Mouse (Mus musculus) limb, embryonic 15.5 days (tissue): ENCODE measurements at regions not wholly inside any gene's neighbourhood (a gene's known extent, or its start where the extent isn't known, plus 50 kb on each side); places are given as distances from the start of the nearest gene placed in this dataset.
A peak's percentile ranks its signal among the peaks of the same experiment; 100 is the strongest.

Experiments
- ATAC-seq: fragments of 200-750 bp; cut with Nextera tagmentation; 2 replicates; pipeline ENCODE4 v1.8.0; 2017; ENCODE audit warnings: low read depth, moderate TSS enrichment; ENCODE audit not compliant: insufficient number of reproducible peaks, low FRiP score, low TSS enrichment
- H3K27ac ChIP-seq: fragments of 300-500 bp; sonication (generic); 2 replicates; pipeline ENCODE4 v1.5.1; 2015; ENCODE audit warnings: moderate library complexity, mild to moderate bottlenecking, inconsistent platforms
- H3K27me3 ChIP-seq: fragments of 300-500 bp; sonication (generic); 2 replicates; pipeline ENCODE4 v1.6.1; 2015; ENCODE audit warnings: inconsistent platforms
- H3K36me3 ChIP-seq: fragments of 300-500 bp; sonication (generic); 2 replicates; pipeline ENCODE4 v1.6.1; 2015; ENCODE audit warnings: inconsistent platforms
- H3K4me1 ChIP-seq: fragments of 300-500 bp; sonication (generic); 2 replicates; pipeline ENCODE4 v1.6.1; 2015; ENCODE audit warnings: inconsistent platforms
- H3K4me2 ChIP-seq: fragments of 300-500 bp; sonication (generic); 2 replicates; pipeline ENCODE4 v1.6.1; 2015; ENCODE audit warnings: mild to moderate bottlenecking, inconsistent platforms
- H3K4me3 ChIP-seq: fragments of 300-500 bp; sonication (generic); 2 replicates; pipeline ENCODE4 v1.5.1; 2015; ENCODE audit warnings: mild to moderate bottlenecking, inconsistent platforms
- H3K9ac ChIP-seq: fragments of 300-500 bp; sonication (generic); 2 replicates; pipeline ENCODE4 v1.6.1; 2015; ENCODE audit warnings: inconsistent platforms
- H3K9me3 ChIP-seq: fragments of 300-500 bp; sonication (generic); 2 replicates; pipeline ENCODE4 v1.6.1; 2016; ENCODE audit warnings: inconsistent platforms
- WGBS: fragments of 180-500 bp; shearing (Covaris S2); methylation state at CpG from one replicate; pipeline ENCODE4 v1.1.7; 2015; 5-methylcytosine and 5-hydroxymethylcytosine counted together

DNA sequence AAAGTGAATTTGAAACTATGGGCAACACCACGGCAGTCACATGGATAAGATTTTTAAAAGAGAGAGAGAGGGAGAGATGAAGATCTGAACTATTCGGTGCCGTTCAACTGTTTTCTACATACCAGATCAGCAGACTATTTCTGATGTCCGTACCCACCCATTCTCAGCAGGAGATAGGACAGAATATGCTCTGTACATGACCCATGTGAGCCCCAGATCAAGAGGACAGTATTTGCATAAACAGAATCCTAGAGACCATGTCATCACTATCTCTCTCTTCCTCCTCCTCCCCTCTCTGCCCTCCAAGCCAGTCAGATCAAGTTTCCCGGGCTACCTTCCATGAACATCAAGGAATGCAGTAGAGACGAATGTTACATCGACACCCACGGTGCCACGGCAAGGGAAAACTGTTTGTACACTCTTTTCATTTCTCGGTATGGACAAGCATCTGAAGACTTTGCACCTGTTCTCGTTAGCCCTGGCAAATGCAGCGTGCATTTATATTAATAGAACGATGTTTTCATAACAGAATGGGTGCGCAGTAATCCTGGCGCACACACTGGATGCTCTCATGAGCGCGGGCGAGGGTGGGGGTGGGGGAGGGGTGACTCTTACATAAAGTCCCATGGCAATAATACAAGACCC lies 177.7 kb downstream of the Rps12 start:
- 69% methylated on average over 18 of the region's 18 CpGs for WGBS
- no peak overlapping the region for H3K4me2 ChIP-seq
- no peaks in the 10 kb centered on the region for H3K27me3 ChIP-seq
- H3K36me3 ChIP-seq: no peaks in the 10 kb centered on the region
- H3K9me3 ChIP-seq: no peaks in the 10 kb centered on the region
- peaks cover 10% of the 10 kb centered on the region for H3K4me1 ChIP-seq
- H3K9ac ChIP-seq: no peak overlapping the region
- no peak overlapping the region for H3K4me3 ChIP-seq
- peak; percentile 40; the same call in 1 of the 2 replicates for ATAC-seq
- H3K27ac ChIP-seq: no peak overlapping the region

DNA sequence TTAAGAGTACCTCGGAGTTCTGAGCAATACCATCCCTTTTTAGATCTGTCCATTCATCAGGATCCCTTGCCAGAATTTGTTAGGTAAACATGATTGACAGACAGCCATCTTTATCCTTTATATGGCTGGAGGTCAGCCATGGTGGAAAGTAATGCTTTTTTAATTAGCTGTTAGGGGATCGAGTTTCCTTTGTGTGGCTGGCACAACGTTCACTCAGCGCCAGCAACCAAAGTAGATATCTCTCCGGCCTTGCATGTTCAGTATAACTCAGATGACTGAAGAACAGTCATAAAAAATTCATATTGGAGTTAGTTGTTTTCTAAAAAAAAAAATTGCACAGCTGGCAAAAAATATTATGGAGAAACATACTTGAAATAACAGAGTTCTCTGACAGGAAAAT lies 186.4 kb downstream of the Rps12 start:
- peaks cover 9% of the 10 kb centered on the region for H3K4me1 ChIP-seq
- no peaks in the 10 kb centered on the region for H3K9me3 ChIP-seq
- no peak overlapping the region for H3K27ac ChIP-seq
- no peaks in the 10 kb centered on the region for H3K36me3 ChIP-seq
- no peak for ATAC-seq
- no peak overlapping the region for H3K4me2 ChIP-seq
- H3K27me3 ChIP-seq: no peaks in the 10 kb centered on the region
- no peak overlapping the region for H3K9ac ChIP-seq
- WGBS: 18% methylated on average over 5 of the region's 5 CpGs
- H3K4me3 ChIP-seq: no peak overlapping the region

DNA sequence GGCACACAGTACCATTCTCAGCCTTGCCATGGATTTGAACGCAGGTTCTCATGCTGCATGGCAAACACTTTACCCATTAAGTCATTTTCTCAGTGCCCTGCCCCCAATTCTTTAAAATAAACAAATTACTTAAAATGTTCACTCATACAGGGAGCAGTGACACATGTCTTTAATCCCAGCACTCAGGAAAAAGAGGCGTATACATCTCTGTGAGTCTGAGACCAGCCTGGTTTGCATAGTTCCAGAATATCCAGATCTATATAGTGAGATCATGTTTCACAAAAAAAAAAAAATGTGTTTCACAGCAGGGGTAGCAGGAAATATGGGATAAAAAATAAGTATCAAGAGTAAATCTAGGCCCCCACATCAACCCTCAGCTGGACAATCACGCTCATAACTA lies 191.5 kb downstream of the Rps12 start:
- Histone ChIP-seq H3K4me3 (no peak overlapping the region), H3K36me3 (no peaks in the 10 kb centered on the region), H3K9ac (no peak overlapping the region), H3K27ac (no peak overlapping the region), H3K4me2 (no peak overlapping the region), H3K9me3 (no peaks in the 10 kb centered on the region), H3K4me1 (peaks cover 2% of the 10 kb centered on the region), H3K27me3 (no peaks in the 10 kb centered on the region)
- WGBS: 61% methylated on average over 3 of the region's 3 CpGs
- no peak for ATAC-seq

DNA sequence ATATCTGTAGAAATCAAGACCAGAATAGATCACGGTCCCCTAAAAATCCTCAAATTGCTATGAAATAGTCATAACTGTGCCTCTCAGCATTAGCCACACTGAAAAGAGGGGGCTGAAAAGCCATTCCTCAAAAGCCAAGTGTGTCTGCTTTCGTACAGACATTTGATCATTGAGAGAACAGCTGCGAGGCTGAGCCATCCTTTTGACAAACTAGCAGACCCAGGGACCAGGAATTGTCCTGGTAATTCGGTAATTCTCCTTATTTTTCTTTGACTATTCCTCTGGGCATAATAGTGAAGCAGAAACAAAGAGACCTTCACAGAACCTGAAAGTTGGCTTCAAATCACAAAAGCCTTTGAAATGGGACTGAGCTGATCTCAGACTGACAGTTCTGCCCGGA lies 206.8 kb downstream of the Rps12 start:
- Histone ChIP-seq H3K36me3 (no peaks in the 10 kb centered on the region), H3K9me3 (no peaks in the 10 kb centered on the region), H3K4me3 (no peak overlapping the region), H3K27me3 (no peaks in the 10 kb centered on the region), H3K27ac (no peak overlapping the region), H3K9ac (no peak overlapping the region), H3K4me1 (no peaks in the 10 kb centered on the region), H3K4me2 (no peak overlapping the region)
- WGBS: 62% methylated on average over 5 of the region's 5 CpGs
- no peak for ATAC-seq

DNA sequence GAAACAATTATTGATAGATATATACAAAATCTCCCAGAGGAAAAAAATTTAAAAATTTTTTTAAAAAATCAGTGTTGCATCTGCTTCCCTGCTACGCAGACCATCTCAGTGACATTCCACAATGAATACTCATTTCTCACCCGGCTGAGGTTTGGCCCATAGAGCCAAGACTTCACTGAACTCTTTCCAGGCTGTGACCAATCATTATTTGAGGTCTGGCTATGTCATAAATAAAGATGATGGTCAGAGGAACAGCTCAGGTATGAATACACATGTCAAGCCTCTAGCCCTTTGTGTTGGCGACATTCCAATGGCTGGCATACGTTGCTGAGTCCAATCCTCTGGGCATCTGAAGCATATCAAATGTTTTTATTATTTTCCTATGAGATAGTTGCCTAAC lies 216.1 kb downstream of the Rps12 start:
- Histone ChIP-seq H3K27ac (no peak overlapping the region), H3K9ac (no peak overlapping the region), H3K9me3 (no peaks in the 10 kb centered on the region), H3K27me3 (no peaks in the 10 kb centered on the region), H3K4me2 (no peak overlapping the region), H3K4me1 (no peaks in the 10 kb centered on the region), H3K36me3 (no peaks in the 10 kb centered on the region), H3K4me3 (no peak overlapping the region)
- 76% methylated on average over 4 of the region's 4 CpGs for WGBS
- ATAC-seq: no peak

DNA sequence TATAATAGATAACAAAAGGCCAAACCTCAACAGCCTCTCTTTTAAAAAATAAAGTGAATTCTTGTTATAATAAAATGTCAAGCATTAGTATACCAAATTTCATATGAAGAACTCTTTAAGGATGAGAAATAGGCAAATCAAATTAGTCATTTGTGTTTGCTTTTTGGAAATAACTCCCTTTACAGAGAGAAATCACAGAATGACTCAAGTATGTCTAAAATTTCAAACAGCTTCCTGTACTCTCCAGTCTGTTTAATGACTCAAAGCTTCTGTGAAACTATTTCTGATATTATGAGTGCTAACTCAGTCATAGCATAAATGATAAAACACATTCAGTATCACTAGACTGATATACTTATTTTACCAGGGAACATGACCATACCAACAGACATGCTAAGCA lies 217.7 kb downstream of the Rps12 start:
- Histone ChIP-seq H3K27me3 (no peaks in the 10 kb centered on the region), H3K4me3 (no peak overlapping the region)
- ATAC-seq: no peak

DNA sequence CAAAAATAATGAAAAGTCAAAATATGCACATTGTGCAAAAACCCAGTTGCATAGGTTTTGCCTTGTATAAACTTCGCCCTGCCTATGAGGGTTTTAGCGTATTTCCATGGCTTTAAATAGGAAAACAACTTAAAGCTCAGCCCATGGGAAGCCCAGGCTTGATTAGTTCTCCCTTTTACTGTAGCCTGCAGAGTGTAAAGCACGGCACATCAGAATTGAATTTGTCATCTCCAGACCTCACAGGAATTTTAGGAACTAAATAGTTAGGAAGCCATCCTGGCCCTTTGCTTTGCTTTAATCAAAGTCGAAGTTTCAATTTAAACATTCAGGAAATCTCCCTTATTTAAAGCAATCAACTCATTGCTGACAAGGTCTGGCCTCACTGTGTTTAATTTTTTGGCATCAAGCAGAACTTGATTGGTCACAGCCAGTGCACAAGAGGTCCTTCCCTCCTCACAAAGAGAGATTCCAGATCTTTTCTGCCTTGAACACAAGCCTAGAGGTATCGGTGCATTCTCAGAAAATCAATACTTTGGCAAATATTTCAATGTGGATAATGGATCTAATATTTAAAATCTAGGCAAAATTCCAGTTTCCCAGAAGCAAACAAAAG lies 211.8 kb upstream of the Eya4 start:
- H3K27ac ChIP-seq: no peak overlapping the region
- H3K36me3 ChIP-seq: no peaks in the 10 kb centered on the region
- no peaks in the 10 kb centered on the region for H3K27me3 ChIP-seq
- ATAC-seq: no peak
- 63% methylated on average over 5 of the region's 5 CpGs for WGBS
- H3K4me1 ChIP-seq: no peaks in the 10 kb centered on the region
- H3K4me2 ChIP-seq: no peak overlapping the region
- H3K4me3 ChIP-seq: no peak overlapping the region
- H3K9ac ChIP-seq: no peak overlapping the region
- H3K9me3 ChIP-seq: no peaks in the 10 kb centered on the region

More for the DNA sequence above, 217.7 kb downstream of the Rps12 start:
- no peaks in the 10 kb centered on the region for H3K9me3 ChIP-seq
- H3K27ac ChIP-seq: no peak overlapping the region
- no peak overlapping the region for H3K4me2 ChIP-seq
- no peaks in the 10 kb centered on the region for H3K4me1 ChIP-seq
- H3K9ac ChIP-seq: no peak overlapping the region
- no peaks in the 10 kb centered on the region for H3K36me3 ChIP-seq

DNA sequence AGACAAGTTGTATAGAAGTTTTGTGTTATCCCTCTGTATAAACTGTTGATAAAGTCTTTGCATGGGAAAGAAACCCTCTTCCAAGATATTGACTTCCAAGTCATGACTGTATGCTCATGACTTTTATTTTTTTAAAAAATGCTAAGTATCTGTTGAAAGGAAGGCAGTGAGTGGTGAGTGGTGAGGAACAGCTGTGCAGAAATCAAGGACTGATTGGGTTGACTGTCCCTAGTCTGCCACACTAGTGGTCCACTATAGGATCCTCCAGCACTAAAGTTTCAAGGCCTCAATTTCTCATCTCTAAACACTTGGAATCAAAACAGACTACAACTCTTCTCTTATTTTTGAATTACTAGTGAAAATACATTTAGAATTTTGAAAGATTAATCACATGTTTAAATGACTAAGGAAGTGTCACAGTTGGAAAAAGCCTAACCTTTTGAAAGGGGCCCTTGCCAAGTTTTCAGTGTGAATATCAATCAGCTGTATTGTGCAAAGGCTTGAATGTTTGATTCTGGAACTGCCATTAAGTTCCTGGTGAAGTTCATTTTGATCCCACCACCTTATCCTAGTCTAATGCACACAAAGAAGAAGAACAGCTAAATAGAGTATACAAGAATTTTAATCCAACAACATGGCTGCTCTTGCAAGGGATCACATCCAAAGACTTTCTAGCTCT lies 209.5 kb upstream of the Eya4 start:
- Histone ChIP-seq H3K9ac (no peak overlapping the region), H3K36me3 (no peaks in the 10 kb centered on the region)

DNA sequence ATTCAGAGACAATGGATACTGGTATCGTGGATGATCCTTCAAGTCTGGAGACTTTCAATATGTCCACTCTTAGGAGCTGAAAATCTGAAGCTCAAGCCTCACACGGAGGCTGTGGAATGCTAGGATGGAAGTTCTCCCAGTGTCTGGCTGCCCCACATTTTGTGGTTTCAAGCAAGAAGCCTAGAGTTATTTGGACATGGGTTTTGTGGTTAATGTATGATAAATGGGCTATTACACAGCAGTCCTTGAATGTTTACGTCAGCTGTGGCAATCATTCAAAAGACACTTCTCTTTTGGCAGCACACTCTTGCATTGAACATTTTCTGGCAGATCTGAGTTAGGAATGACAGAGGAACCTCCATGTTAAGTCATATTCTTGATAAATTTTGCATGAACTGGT lies 207.2 kb upstream of the Eya4 start:
- no peaks in the 10 kb centered on the region for H3K9me3 ChIP-seq
- no peak overlapping the region for H3K27ac ChIP-seq
- H3K27me3 ChIP-seq: no peaks in the 10 kb centered on the region
- 58% methylated on average over 3 of the region's 3 CpGs for whole genome bisulfite sequencing
- no peak overlapping the region for H3K4me2 ChIP-seq
- H3K9ac ChIP-seq: no peak overlapping the region
- no peak overlapping the region for H3K4me3 ChIP-seq
- H3K36me3 ChIP-seq: no peaks in the 10 kb centered on the region
- H3K4me1 ChIP-seq: no peaks in the 10 kb centered on the region
- ATAC-seq: no peak

More for the DNA sequence above, 209.5 kb upstream of the Eya4 start:
- H3K4me2 ChIP-seq: no peak overlapping the region
- ATAC-seq: no peak
- no peak overlapping the region for H3K27ac ChIP-seq
- H3K27me3 ChIP-seq: no peaks in the 10 kb centered on the region
- no peak overlapping the region for H3K4me3 ChIP-seq
- H3K4me1 ChIP-seq: no peaks in the 10 kb centered on the region
- H3K9me3 ChIP-seq: no peaks in the 10 kb centered on the region

DNA sequence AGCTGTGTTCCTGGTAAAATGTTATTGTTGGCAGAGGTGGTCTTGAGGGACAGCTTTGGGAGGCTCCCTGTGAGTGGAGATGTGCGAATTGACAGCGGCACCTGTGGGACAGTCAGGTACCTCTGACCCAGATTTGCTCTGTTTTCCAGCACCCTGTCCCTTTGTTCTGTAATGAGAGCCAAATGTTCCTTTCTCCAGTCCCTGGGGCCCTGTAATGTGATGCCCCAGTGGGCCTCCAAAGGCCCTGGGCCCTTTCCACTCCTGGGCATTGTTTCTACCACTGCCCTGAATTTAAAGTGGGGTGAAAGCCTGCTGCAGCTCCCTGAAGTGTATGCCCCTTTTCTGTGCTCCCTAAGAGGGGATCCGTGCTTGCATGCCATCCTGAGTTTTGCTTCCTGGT lies 198.6 kb upstream of the Eya4 start:
- no peaks in the 10 kb centered on the region for H3K36me3 ChIP-seq
- H3K4me3 ChIP-seq: no peak overlapping the region
- 27% methylated on average over 3 of the region's 3 CpGs for WGBS
- peaks cover 17% of the 10 kb centered on the region for H3K4me1 ChIP-seq
- no peak overlapping the region for H3K4me2 ChIP-seq
- ATAC-seq: no peak
- H3K27me3 ChIP-seq: no peaks in the 10 kb centered on the region
- no peaks in the 10 kb centered on the region for H3K9me3 ChIP-seq
- H3K9ac ChIP-seq: no peak overlapping the region
- H3K27ac ChIP-seq: no peak overlapping the region

DNA sequence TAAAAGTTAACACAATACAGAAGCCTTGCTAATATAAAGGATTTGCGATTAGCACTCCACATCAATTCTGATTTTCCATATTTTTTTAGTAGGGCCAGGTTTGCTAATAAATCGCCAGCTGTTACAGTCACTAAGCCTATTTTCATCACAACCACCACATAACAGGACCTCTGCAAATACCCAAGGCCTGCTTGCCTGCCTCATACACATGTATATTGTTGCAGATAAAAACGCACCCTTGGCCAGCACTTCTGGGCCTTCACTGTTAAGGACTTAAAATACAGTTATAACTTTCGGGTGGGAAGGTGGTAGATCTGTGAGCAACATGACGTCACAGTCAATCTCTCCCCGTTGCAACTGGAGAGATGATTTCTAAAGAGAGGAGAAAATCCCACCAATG lies 197.7 kb upstream of the Eya4 start:
- peak overlapping the region; percentile 76 for H3K27ac ChIP-seq

DNA sequence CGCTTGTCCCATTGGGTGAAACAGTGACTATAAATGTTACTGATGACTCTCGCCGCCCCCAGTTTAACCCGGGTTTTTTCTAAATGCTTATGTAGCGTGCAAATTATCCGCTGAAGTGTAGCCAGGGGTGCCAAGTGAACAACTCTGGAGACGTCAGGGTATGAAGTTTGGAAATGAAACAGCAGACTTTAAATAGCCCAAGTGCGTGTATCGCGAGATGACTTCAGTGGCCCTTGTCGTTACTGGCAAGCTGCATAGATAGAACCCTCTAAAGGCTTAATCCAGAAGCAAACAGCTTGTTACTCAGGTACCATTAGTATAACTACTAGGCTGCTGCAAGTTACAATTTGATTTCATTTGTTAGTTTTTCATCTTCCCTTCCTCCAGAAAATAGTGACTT lies 192.1 kb upstream of the Eya4 start:
- Histone ChIP-seq H3K9ac (no peak overlapping the region), H3K27me3 (no peaks in the 10 kb centered on the region), H3K9me3 (no peaks in the 10 kb centered on the region), H3K4me3 (no peak overlapping the region), H3K27ac (no peak overlapping the region), H3K4me1 (no peaks in the 10 kb centered on the region), H3K4me2 (no peak overlapping the region), H3K36me3 (no peaks in the 10 kb centered on the region)
- no peak for ATAC-seq
- 70% methylated on average over 11 of the region's 11 CpGs for WGBS

More for the DNA sequence above, 197.7 kb upstream of the Eya4 start:
- Histone ChIP-seq H3K4me3 (no peak overlapping the region), H3K4me2 (no peak overlapping the region), H3K9ac (no peak overlapping the region), H3K9me3 (no peaks in the 10 kb centered on the region), H3K36me3 (no peaks in the 10 kb centered on the region), H3K4me1 (peaks cover 17% of the 10 kb centered on the region), H3K27me3 (no peaks in the 10 kb centered on the region)
- WGBS: 27% methylated on average over 6 of the region's 6 CpGs
- ATAC-seq: no peak
